In genomic region chr3:130689630-130690029, GRCm38 (mm10) we compare ENCODE assay signal across 8 mouse cellular contexts. TPM values are rescaled to one million over a fixed set of nuclear protein-coding genes. Genes with fewer than 3 reads are reported as not detected.
DNase-seq lines count a peak whose midpoint lies in the region; ATAC-seq and TF ChIP-seq lines count a peak whose summit lies in the region.

No protein-coding gene starts in this region.

- TF ChIP-seq CTCF in heart, postnatal 0 days (IDR thresholded peaks at IDR 0.05; ENCODE audit: low read depth): peak; percentile 83
- peak; percentile 97 for TF ChIP-seq CTCF in layer of hippocampus, adult 2 months (conservative IDR thresholded peaks at IDR 0.05)

- H3K4me3 ChIP-seq in embryonic facial prominence, embryonic 11.5 days (ENCODE audit: low read depth, low read length): no peak overlapping the region
- no peak overlapping the region for H3K4me3 ChIP-seq in heart, postnatal 0 days (ENCODE audit: low read depth, low read length)
- H3K4me3 ChIP-seq in layer of hippocampus, adult 2 months: peak overlapping the region; percentile 26; the same call in 1 of the 2 replicates

- H3K9ac ChIP-seq in embryonic facial prominence, embryonic 11.5 days (replicated peaks; ENCODE audit: low read length): no peak overlapping the region
- H3K9ac ChIP-seq in heart, postnatal 0 days (replicated peaks; ENCODE audit: low read depth, low read length): no peak overlapping the region

- ATAC-seq in embryonic facial prominence, embryonic 11.5 days (replicated peaks; ENCODE audit: insufficient number of reproducible peaks, low FRiP score, low TSS enrichment, low read depth): no peak; the same call in 1 of the 2 replicates
- no peak for ATAC-seq in heart, postnatal 0 days (ENCODE audit: insufficient read depth, low read depth)

- WGBS in embryonic facial prominence, embryonic 11.5 days: 21% methylated on average over 12 of the region's 12 CpGs
- WGBS in heart, postnatal 0 days: 18% methylated on average over 12 of the region's 12 CpGs

- no peak overlapping the region for H3K4me2 ChIP-seq in embryonic facial prominence, embryonic 11.5 days (ENCODE audit: low read depth, low read length)
- H3K4me2 ChIP-seq in heart, postnatal 0 days (ENCODE audit: low read depth, low read length): no peak overlapping the region

- H3K4me1 ChIP-seq in embryonic facial prominence, embryonic 11.5 days (ENCODE audit: control insufficient read depth, insufficient read depth, low read length): no peaks in the 10 kb centered on the region
- H3K4me1 ChIP-seq in heart, postnatal 0 days (ENCODE audit: control insufficient read depth, insufficient read depth): peaks cover 7% of the 10 kb centered on the region; the same call in 1 of the 2 replicates

- H3K27me3 ChIP-seq in embryonic facial prominence, embryonic 11.5 days (ENCODE audit: control insufficient read depth, insufficient read depth, low read length): no peaks in the 10 kb centered on the region
- H3K27me3 ChIP-seq in heart, postnatal 0 days (ENCODE audit: control insufficient read depth, insufficient read depth, low read length): no peaks in the 10 kb centered on the region

- no peak overlapping the region for H3K27ac ChIP-seq in embryonic facial prominence, embryonic 11.5 days (replicated peaks; ENCODE audit: low read depth, low read length)
- no peak overlapping the region for H3K27ac ChIP-seq in heart, postnatal 0 days (ENCODE audit: low read depth)
- H3K27ac ChIP-seq in layer of hippocampus, adult 2 months: no peak overlapping the region

- TF ChIP-seq EP300 in heart, postnatal 0 days (IDR thresholded peaks at IDR 0.05; ENCODE audit: low read depth): no peak

- H3K36me3 ChIP-seq in embryonic facial prominence, embryonic 11.5 days (replicated peaks; ENCODE audit: control insufficient read depth, insufficient read depth, low read depth, low read length): peaks cover under 1% of the 10 kb centered on the region; the same call in 1 of the 2 replicates
- peaks cover under 1% of the 10 kb centered on the region; the same call in 1 of the 2 replicates for H3K36me3 ChIP-seq in heart, postnatal 0 days (replicated peaks; ENCODE audit: control insufficient read depth, insufficient read depth, low read length)

- no peaks in the 10 kb centered on the region for H3K9me3 ChIP-seq in embryonic facial prominence, embryonic 11.5 days (replicated peaks; ENCODE audit: control insufficient read depth, low read length)
- H3K9me3 ChIP-seq in heart, postnatal 0 days (replicated peaks; ENCODE audit: control insufficient read depth, low read length): no peaks in the 10 kb centered on the region

- DNase-seq in CD4-positive, CD25-positive, alpha-beta regulatory T cell, adult 2 months (ENCODE audit: low read depth, low spot score): peak; percentile 83
- peak; percentile 90 for DNase-seq in adrenal gland, postnatal 10 days
- peak; percentile 92 for DNase-seq in embryonic facial prominence, embryonic 11.5 days (ENCODE audit: low spot score)
- peak; percentile 63 for DNase-seq in heart, postnatal 0 days (ENCODE audit: low spot score)
- peak; percentile 83 to 88 for DNase-seq in layer of hippocampus, adult 2 months (ENCODE audit: low spot score in 2 of 2)
- DNase-seq in lung, adult 18-20 months: peak; percentile 25 to 49
- DNase-seq in ovary, postnatal 10 days (ENCODE audit: low spot score): peak; percentile 45
- peak; percentile 19 to 64 for DNase-seq in thymus, postnatal 10 days (ENCODE audit: low spot score in 2 of 2)

RNA-seq across cellular contexts. Expression of gene Ostc, which starts 19.6 kb away (rescaled TPM):
- 100 to 1,000 TPM in 1 of 2 experiments, 10 to 100 TPM in 1; 88.9 to 114 TPM for total RNA-seq in adrenal gland, postnatal 10 days (2021)
- polyA plus RNA-seq in embryonic facial prominence, embryonic 11.5 days (2014; fragmentation: Nextera tagmentation; extraction: Ambion mirVana): 385 and 403 TPM in 2 replicates
- total RNA-seq in heart, postnatal 0 days (2014; rRNA removed; ENCODE audit: low replicate concordance): 101 and 150 TPM in 2 replicates
- 152 and 167 TPM in 2 replicates for polyA plus RNA-seq in heart, postnatal 0 days (2015; fragmentation: Nextera tagmentation; extraction: Ambion mirVana)
- 10 to 100 TPM; 61.8 to 63.1 TPM for total RNA-seq in layer of hippocampus, adult 2 months (2021)

RNA-seq across cellular contexts. Expression of gene Rpl34, which starts 40.6 kb away (rescaled TPM):
- total RNA-seq in adrenal gland, postnatal 10 days (2021): 100 to 1,000 TPM; 787 to 809 TPM
- polyA plus RNA-seq in embryonic facial prominence, embryonic 11.5 days (2014; fragmentation: Nextera tagmentation; extraction: Ambion mirVana): 760 and 837 TPM in 2 replicates
- 851 and 970 TPM in 2 replicates for total RNA-seq in heart, postnatal 0 days (2014; rRNA removed; ENCODE audit: low replicate concordance)
- polyA plus RNA-seq in heart, postnatal 0 days (2015; fragmentation: Nextera tagmentation; extraction: Ambion mirVana): 470 and 488 TPM in 2 replicates
- 100 to 1,000 TPM; 341 to 352 TPM for total RNA-seq in layer of hippocampus, adult 2 months (2021)

Comparison
In these comparisons a context has a peak if more than half of its experiments do, and no peak if none do; other contexts are left out.
1. DNase-seq: peak in every context shown above with its lines; median percentile 92 in embryonic facial prominence, embryonic 11.5 days; 90 in adrenal gland, postnatal 10 days; 86 in layer of hippocampus, adult 2 months; 83 in CD4-positive, CD25-positive, alpha-beta regulatory T cell, adult 2 months; 63 in heart, postnatal 0 days; 45 in ovary, postnatal 10 days; 42 in thymus, postnatal 10 days; 37 in lung, adult 18-20 months.